Mouse (Mus musculus): ENCODE data around the gene Sult1a1.

- TF ChIP-seq CTCF (IDR thresholded peaks at IDR 0.05; ENCODE audit: borderline replicate concordance, extremely low read depth, insufficient read depth, insufficient read length) = no peak
- no peak for TF ChIP-seq POLR2A (IDR thresholded peaks at IDR 0.05; ENCODE audit: borderline replicate concordance, extremely low read depth, insufficient read depth, insufficient read length, poor library complexity, severe bottlenecking)
Observed at GRCm38 (mm10) chr7:126635375-126635774, 40.9 kb downstream of the Sult1a1 start.
